Mouse (Mus musculus): ENCODE data around the gene Lipt1.

DNA sequence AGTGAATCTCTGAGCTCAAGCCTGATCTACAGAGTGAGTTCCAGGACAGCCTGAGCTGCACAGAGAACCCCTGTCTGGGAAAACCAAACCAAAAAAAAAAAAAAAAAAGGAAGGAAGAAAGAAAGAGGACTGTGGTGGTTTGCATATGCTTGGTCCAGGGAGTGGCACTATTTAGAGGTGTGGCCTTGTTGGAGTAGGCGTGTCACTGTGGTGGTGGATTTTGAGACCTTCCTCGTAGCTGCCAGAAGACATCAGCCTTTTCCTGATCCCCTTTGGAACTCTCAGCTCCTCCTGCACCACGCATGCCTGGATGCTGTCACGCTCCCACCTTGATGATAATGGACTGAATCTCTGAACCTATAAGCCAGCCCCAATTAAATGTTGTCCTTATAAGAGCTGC, 11.9 kb downstream of the Lipt1 start:
- TF ChIP-seq CTCF (conservative IDR thresholded peaks at IDR 0.05; ENCODE audit: insufficient read depth, insufficient read length, low read depth, low read length) (no peak), POLR2A (IDR thresholded peaks at IDR 0.05; ENCODE audit: low read depth, low read length) (no peak)

Data from kidney, adult 2 months (tissue).